Mouse (Mus musculus) intestine, embryonic 15.5 days (tissue): ENCODE data around the gene Nlrp6. TPM values are rescaled to one million over a fixed set of nuclear protein-coding genes. Genes with fewer than 3 reads are reported as not detected.

ENCODE experiments used
- ATAC-seq: fragments of 200-750 bp; cut with Nextera tagmentation; 2 replicates; pipeline ENCODE4 v1.8.0; 2017; ENCODE audit warnings: moderate TSS enrichment, moderate library complexity
- H3K27ac ChIP-seq: fragments of 300-500 bp; sonication (generic); 2 replicates; pipeline ENCODE4 v1.5.1; 2015; ENCODE audit warnings: mild to moderate bottlenecking, inconsistent platforms
- H3K27me3 ChIP-seq: fragments of 300-500 bp; sonication (generic); replicated peaks from 2 replicates; pipeline ENCODE4 v1.6.1; 2015; ENCODE audit warnings: inconsistent platforms
- H3K36me3 ChIP-seq: fragments of 300-500 bp; sonication (generic); 2 replicates; pipeline ENCODE4 v1.6.1; 2015; ENCODE audit warnings: inconsistent platforms
- H3K4me1 ChIP-seq: fragments of 300-500 bp; sonication (generic); replicated peaks from 2 replicates; pipeline ENCODE4 v1.6.1; 2015; ENCODE audit warnings: inconsistent platforms
- H3K4me2 ChIP-seq: fragments of 300-500 bp; sonication (generic); replicated peaks from 2 replicates; pipeline ENCODE4 v1.6.1; 2015; ENCODE audit warnings: mild to moderate bottlenecking, inconsistent platforms
- H3K4me3 ChIP-seq: fragments of 300-500 bp; sonication (generic); replicated peaks from 2 replicates; pipeline ENCODE4 v1.5.1; 2015; ENCODE audit warnings: inconsistent platforms
- H3K9ac ChIP-seq: fragments of 300-500 bp; sonication (generic); 2 replicates; pipeline ENCODE4 v1.6.1; 2015; ENCODE audit warnings: inconsistent platforms
- H3K9me3 ChIP-seq: fragments of 300-500 bp; sonication (generic); 2 replicates; pipeline ENCODE4 v1.6.1; 2016; ENCODE audit warnings: inconsistent platforms
- WGBS: fragments of 180-500 bp; shearing (Covaris S2); methylation state at CpG from one replicate; pipeline ENCODE4 v1.1.7; 2015; 5-methylcytosine and 5-hydroxymethylcytosine counted together
- polyA plus RNA-seq: library from polyadenylated mRNA; unstranded; fragments of >200 nt; fragmentation: Nextera tagmentation; extraction: Ambion mirVana; gene quantifications from 2 replicates; pipeline ENCODE4 v1.2.1, GENCODE M21; 2015

Nlrp6 gene
- polyA plus RNA-seq, 1 experiment from 2014 or later, result 42.9 TPM

DNA sequence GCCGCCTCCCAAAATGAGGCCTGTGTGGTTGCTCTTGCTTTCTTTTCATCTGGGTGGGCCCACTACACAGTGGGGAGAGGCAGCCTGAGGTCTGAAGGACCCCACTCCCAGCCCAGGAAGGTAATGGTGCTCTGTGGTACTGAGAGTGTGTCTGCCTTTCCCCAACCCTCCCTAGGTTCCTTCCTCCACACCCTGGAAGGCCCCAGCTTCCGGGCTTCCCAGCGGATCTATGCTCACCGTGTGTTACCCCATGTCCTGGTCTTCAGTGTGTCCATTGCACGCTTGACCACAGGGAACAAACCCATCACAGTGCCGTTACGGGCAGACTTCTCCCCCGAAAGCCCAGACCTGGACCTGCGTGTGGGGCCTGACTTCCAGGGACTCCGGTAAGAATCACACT is 22.1 kb downstream of the Nlrp6 start:
- 0 out of 2 replicates have a peak overlapping the region, but pooled peaks have one; percentile 20 for H3K9ac ChIP-seq
- no peaks in the 10 kb centered on the region for H3K9me3 ChIP-seq
- H3K4me1 ChIP-seq, result peaks cover 32% of the 10 kb centered on the region
- H3K36me3 ChIP-seq, result peaks cover 25% of the 10 kb centered on the region
- 91% methylated on average over 10 of the region's 10 CpGs for WGBS
- peak overlapping the region; percentile 84 for H3K27ac ChIP-seq
- H3K4me3 ChIP-seq, result no peak overlapping the region
- no peak for ATAC-seq
- peak overlapping the region; percentile 66 for H3K4me2 ChIP-seq
- no peaks in the 10 kb centered on the region for H3K27me3 ChIP-seq

DNA sequence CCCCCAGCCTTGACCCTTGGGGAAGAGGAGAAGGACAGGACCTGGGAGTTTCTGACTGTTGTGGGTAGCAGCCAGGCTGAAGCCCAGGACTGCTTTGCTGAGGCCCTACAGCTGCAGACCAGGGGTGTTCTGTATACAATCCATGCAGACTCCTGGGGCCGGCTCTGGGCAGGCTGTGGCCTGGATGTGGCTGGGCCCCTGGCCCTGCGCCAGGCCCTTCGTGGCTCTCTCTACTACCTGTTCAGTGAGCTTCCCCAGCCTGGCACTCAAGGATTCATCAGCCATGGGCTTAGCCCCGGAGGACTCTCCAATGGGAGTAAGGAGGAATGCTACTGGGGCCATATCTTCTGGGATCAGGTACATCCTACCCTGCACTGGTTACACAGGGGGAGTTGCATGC is 22.7 kb downstream of the Nlrp6 start:
- peak overlapping the region; percentile 84; the same call in 1 of the 2 replicates for H3K27ac ChIP-seq
- peaks cover 31% of the 10 kb centered on the region for H3K36me3 ChIP-seq
- no peak for ATAC-seq
- H3K4me1 ChIP-seq, result peaks cover 32% of the 10 kb centered on the region
- no peaks in the 10 kb centered on the region for H3K9me3 ChIP-seq
- peak overlapping the region; percentile 66; the same call in 1 of the 2 replicates for H3K4me2 ChIP-seq
- 0 out of 2 replicates have a peak overlapping the region, but pooled peaks have one; percentile 20 for H3K9ac ChIP-seq
- WGBS, result 61% methylated on average over 4 of the region's 4 CpGs
- H3K27me3 ChIP-seq, result no peaks in the 10 kb centered on the region
- no peak overlapping the region for H3K4me3 ChIP-seq

DNA sequence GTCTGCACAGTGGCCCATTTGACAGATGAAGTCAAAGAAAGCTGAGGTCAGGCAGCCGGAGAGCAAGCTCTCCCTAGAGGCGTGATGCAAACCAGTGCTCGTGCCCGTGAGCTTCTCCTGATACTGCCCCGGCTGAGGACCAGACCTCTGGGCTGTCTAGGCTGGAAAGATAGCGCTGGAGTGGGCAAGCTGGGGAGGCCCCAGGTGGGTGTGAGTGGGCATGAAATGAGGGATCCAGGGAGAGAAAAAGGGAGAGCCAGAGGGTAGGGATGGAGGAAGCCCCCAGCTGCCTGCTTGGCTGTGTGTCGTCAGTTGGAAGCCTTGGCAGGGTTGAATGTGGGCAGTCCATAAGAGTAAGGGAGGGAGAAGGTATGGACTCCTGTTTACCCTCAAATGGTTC is 23.5 kb downstream of the Nlrp6 start:
- ATAC-seq, result no peak
- Histone ChIP-seq H3K9ac (no peak overlapping the region), H3K4me2 (no peak overlapping the region), H3K9me3 (no peaks in the 10 kb centered on the region), H3K27me3 (no peaks in the 10 kb centered on the region), H3K36me3 (peaks cover 35% of the 10 kb centered on the region), H3K27ac (no peak overlapping the region), H3K4me1 (peaks cover 28% of the 10 kb centered on the region), H3K4me3 (no peak overlapping the region)
- 90% methylated on average over 7 of the region's 7 CpGs for WGBS

DNA sequence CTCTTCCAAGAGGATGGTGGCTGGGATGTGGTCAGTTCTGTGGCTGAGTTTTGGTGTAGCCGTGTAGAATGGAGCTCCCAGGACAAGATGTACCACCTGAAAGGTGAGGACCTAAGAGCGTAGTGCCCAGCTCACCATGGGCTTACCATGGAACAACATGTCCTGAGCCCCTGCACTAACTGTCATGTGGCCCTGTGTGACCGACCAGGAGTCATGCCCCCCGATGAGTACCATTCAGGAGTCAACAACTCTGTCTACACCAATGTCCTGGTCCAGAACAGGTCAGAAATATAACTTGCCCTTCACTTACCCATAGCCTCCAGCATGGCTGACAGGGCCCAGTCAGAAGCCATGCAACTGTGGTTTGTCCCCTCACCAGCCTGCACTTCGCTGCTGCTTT is 24.5 kb downstream of the Nlrp6 start:
- Histone ChIP-seq H3K36me3 (peaks cover 35% of the 10 kb centered on the region), H3K9ac (no peak overlapping the region), H3K4me2 (no peak overlapping the region), H3K9me3 (no peaks in the 10 kb centered on the region), H3K4me3 (no peak overlapping the region), H3K27me3 (no peaks in the 10 kb centered on the region), H3K4me1 (peaks cover 24% of the 10 kb centered on the region), H3K27ac (no peak overlapping the region)
- ATAC-seq, result no peak
- 96% methylated on average over 5 of the region's 5 CpGs for WGBS

DNA sequence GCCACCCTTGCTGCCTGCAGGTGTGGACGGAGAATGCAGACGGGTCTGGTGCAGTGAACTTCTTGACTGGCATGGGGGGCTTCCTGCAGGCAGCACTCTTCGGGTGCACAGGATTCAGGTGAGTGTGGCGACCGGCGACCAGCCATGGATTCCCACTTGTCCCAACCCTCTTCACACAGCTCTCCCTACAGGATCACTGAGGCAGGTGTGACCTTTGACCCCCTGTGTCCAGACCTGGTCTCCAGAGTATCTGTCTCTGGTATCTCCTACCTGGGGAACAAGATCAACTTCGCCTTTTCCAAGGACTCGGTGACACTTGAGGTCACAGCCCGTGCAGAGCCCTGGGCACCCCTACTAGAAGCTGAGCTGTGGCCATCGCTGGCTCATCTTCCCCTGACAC is 25.6 kb downstream of the Nlrp6 start:
- 89% methylated on average over 10 of the region's 10 CpGs for WGBS
- peaks cover 31% of the 10 kb centered on the region for H3K4me1 ChIP-seq
- no peak for ATAC-seq
- peaks cover 35% of the 10 kb centered on the region for H3K36me3 ChIP-seq
- no peaks in the 10 kb centered on the region for H3K27me3 ChIP-seq
- no peak overlapping the region for H3K4me3 ChIP-seq
- no peak overlapping the region for H3K4me2 ChIP-seq
- H3K9me3 ChIP-seq, result no peaks in the 10 kb centered on the region
- no peak overlapping the region for H3K27ac ChIP-seq
- H3K9ac ChIP-seq, result no peak overlapping the region

DNA sequence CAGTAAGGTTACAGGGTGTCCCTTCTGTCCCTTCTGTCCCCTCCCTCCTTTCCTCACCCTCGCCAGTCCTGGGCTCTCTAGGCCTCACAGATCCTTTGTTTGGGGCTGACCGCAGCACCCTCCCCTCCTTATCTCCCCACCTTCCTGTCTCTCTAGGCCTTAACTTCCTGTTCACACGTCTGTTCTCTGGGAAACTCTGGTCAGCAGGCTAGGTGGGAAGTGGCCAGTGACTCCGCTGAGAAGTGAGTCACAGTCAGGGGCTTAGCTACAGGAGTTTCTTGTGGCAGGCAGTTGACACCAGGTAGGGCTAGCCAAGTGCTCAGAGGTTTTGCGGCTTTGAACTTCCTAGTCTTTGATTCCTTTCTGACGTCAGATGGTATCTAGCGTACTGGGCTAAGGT is 26.3 kb downstream of the Nlrp6 start:
- 50% methylated on average over 7 of the region's 7 CpGs for WGBS
- Histone ChIP-seq H3K4me2 (no peak overlapping the region), H3K9me3 (no peaks in the 10 kb centered on the region), H3K4me1 (peaks cover 37% of the 10 kb centered on the region), H3K9ac (no peak overlapping the region), H3K36me3 (peaks cover 35% of the 10 kb centered on the region), H3K27ac (peak overlapping the region; percentile 18; the same call in 1 of the 2 replicates), H3K4me3 (no peak overlapping the region), H3K27me3 (no peaks in the 10 kb centered on the region)
- ATAC-seq, result no peak

DNA sequence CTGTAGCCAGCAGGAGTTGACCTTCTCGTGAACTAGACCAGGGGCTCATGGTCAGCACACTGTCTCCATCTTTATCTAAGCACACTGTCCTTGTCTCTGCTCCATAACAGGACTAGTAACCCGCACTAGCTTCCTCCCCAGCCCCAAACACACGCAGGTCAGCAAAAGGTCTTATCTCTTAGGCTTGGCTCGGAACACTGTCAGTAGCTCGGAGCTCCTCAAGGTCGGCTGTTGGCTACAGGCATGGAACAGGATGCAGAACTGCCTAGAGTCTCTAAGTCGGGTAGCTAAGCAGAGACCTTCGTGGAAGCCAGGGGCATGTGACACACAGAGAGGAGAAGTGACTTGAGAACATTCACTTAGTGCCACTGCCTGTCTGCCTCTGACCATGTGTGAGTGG is 27.5 kb downstream of the Nlrp6 start:
- no peak overlapping the region for H3K4me2 ChIP-seq
- no peak overlapping the region for H3K27ac ChIP-seq
- no peak overlapping the region for H3K4me3 ChIP-seq
- peaks cover 35% of the 10 kb centered on the region for H3K4me1 ChIP-seq
- no peaks in the 10 kb centered on the region for H3K27me3 ChIP-seq
- peaks cover 38% of the 10 kb centered on the region for H3K36me3 ChIP-seq
- no peaks in the 10 kb centered on the region for H3K9me3 ChIP-seq
- H3K9ac ChIP-seq, result no peak overlapping the region
- WGBS, result 76% methylated on average over 8 of the region's 8 CpGs
- ATAC-seq, result no peak

DNA sequence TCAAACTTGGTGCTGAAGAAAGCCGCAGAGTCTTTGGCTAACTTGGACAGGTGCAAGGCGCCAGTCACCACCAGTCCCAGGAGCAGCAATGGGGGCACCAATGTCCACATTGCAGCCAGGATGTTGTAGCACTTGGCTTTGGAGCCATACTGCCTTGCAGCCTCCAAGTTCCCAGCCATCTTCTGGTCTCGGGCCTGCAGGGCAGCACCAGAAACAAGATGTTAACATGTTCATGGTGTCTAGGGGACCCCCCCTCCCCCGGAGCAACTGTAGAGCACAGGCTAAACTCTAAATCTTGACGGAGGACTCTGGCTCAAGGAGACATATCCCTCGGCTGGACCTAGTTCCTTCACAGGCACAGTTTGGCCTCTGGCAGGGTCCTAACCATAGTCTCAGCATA is 28.6 kb downstream of the Nlrp6 start:
- H3K9me3 ChIP-seq, result no peaks in the 10 kb centered on the region
- no peak for ATAC-seq
- 88% methylated on average over 6 of the region's 6 CpGs for WGBS
- H3K4me1 ChIP-seq, result peaks cover 40% of the 10 kb centered on the region
- H3K4me2 ChIP-seq, result no peak overlapping the region
- no peaks in the 10 kb centered on the region for H3K27me3 ChIP-seq
- H3K4me3 ChIP-seq, result no peak overlapping the region
- H3K27ac ChIP-seq, result no peak overlapping the region
- peaks cover 38% of the 10 kb centered on the region for H3K36me3 ChIP-seq
- H3K9ac ChIP-seq, result no peak overlapping the region

DNA sequence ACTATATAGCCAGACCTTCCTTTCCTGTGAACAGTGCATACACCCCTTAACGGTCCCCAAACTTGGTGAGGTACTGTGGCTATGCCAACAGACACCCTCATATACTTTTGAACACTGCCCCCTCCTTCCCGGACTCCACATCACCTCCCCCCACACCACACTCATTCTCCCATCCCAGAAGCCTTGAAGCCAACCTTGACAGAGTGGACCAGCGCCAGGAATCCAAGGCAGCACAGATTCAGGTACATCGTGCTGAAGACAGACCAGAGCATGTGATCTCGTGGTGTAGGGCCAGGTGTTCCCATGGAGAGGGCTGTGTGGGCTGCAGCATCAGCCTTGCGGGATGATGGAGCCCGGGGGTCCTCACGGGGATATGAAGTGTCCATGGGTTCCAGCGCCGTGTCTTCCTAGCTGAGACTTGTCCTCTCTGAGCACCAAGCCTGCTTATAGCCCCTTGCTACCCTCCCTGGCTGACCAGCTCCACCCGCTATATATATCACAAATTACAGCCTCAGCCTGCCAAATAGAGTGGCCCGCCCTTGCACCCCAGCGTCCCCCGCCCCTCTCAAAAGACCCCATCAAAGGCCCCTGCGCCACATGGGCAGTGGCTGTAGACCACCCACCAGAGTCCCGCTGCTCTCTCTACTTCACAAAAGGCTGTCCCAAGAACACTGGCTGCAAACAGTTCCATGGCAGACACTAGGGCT is 29.3 kb downstream of the Nlrp6 start, which contains the start of gene Ifitm5:
Gene Ifitm5 (minus strand): TSS at position 468 of the 707 bp plus-strand sequence.
- H3K36me3 ChIP-seq, result peaks cover 37% of the 10 kb centered on the region

DNA sequence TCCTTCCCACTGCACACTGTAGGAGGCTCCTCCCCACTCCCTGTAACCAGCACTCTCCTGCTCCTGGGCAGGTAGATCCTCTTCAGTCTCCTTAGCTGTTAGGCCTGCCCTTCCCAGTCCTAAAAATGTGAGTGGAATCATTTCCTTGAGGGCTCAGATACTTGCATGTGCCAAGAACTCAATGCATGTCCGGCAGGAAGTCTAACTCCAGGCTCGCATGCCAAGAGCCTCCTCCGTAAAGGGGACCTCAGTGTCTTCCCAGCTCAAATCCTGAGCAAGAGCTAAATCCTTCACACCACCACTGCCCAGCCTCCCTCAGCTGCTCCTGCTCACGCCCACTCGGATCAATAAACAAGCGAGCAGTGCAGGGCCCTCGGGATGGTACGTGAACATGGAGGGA is 30.3 kb downstream of the Nlrp6 start:
- peak overlapping the region; percentile 26; the same call in 1 of the 2 replicates for H3K4me2 ChIP-seq
- no peak for ATAC-seq
- no peaks in the 10 kb centered on the region for H3K9me3 ChIP-seq
- WGBS, result 35% methylated on average over 8 of the region's 8 CpGs
- H3K9ac ChIP-seq, result no peak overlapping the region
- H3K4me3 ChIP-seq, result no peak overlapping the region; the same call in 1 of the 2 replicates
- peaks cover 26% of the 10 kb centered on the region for H3K36me3 ChIP-seq
- H3K27me3 ChIP-seq, result no peaks in the 10 kb centered on the region
- peak overlapping the region; percentile 48 for H3K27ac ChIP-seq
- H3K4me1 ChIP-seq, result peaks cover 44% of the 10 kb centered on the region

More for the DNA sequence above, 29.3 kb downstream of the Nlrp6 start, which contains the start of gene Ifitm5:
- no peaks in the 10 kb centered on the region for H3K9me3 ChIP-seq
- ATAC-seq, result no peak
- peaks cover 43% of the 10 kb centered on the region for H3K4me1 ChIP-seq
- WGBS, result 82% methylated on average over 16 of the region's 16 CpGs
- H3K27ac ChIP-seq, result peak within 1 kb of the TSS; percentile 48
- H3K27me3 ChIP-seq, result no peaks in the 10 kb centered on the region
- H3K4me3 ChIP-seq, result no peak within 1 kb of the TSS; the same call in 1 of the 2 replicates
- H3K9ac ChIP-seq, result no peak within 1 kb of the TSS
- H3K4me2 ChIP-seq, result peak within 1 kb of the TSS; percentile 26; the same call in 1 of the 2 replicates

DNA sequence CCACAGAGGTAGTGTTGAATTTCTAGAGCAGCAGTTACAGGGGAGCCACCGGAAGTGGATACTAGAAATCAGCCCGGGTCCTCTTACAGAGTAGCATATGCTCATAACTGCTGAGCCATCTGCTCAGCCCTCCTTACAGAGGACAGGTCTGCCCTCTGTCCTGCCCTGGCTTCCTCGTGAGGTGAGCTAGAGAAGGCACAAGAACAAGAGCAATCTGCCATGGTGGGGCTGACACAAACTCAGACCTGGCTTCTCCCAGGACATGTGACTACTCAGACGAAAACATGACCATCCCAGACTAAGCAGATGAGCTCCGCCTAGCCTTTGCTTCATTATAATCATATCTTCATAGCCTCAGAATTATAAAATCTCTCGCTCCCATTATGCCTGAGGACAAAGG is 31.1 kb downstream of the Nlrp6 start:
- no peak overlapping the region for H3K4me2 ChIP-seq
- H3K27ac ChIP-seq, result no peak overlapping the region
- no peak overlapping the region for H3K4me3 ChIP-seq
- H3K27me3 ChIP-seq, result no peaks in the 10 kb centered on the region
- no peak for ATAC-seq
- 62% methylated on average over 6 of the region's 6 CpGs for WGBS
- no peaks in the 10 kb centered on the region for H3K9me3 ChIP-seq
- peaks cover 51% of the 10 kb centered on the region for H3K4me1 ChIP-seq
- peaks cover 23% of the 10 kb centered on the region; the same call in 1 of the 2 replicates for H3K36me3 ChIP-seq
- H3K9ac ChIP-seq, result no peak overlapping the region

DNA sequence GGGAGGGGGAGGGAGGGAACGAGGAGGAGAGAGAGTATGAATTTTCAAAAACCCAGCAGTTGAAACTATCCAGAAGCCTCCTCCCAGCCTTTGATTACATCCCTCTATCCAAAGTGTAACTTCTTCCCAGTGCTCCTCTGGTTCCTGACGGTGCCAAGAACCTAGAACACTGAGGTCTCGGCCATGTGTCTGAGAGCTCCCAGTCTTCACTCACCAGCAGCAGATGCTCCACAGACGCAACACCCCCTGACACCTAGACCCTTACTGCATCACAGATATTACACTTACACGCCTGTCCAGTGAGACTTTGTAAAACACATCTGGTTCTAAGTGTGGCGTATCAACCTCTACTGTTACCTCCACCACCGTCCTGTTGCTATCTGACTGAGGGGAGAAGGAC is 31.7 kb downstream of the Nlrp6 start:
- peaks cover 16% of the 10 kb centered on the region; the same call in 1 of the 2 replicates for H3K36me3 ChIP-seq
- H3K27ac ChIP-seq, result 0 out of 2 replicates have a peak overlapping the region, but pooled peaks have one; percentile 14
- no peak for ATAC-seq
- no peaks in the 10 kb centered on the region for H3K9me3 ChIP-seq
- WGBS, result 65% methylated on average over 7 of the region's 7 CpGs
- no peaks in the 10 kb centered on the region for H3K27me3 ChIP-seq
- H3K9ac ChIP-seq, result no peak overlapping the region
- no peak overlapping the region; the same call in 1 of the 2 replicates for H3K4me2 ChIP-seq
- no peak overlapping the region for H3K4me3 ChIP-seq
- H3K4me1 ChIP-seq, result peaks cover 51% of the 10 kb centered on the region
